Mouse (Mus musculus): ENCODE results near the gene Azin2. TPM values are rescaled to one million over a fixed set of nuclear protein-coding genes. Genes with fewer than 3 reads are reported as not detected.

The Azin2 gene
- polyA plus RNA-seq, 1 experiment from 2014 or later = 14.4 TPM

DNA sequence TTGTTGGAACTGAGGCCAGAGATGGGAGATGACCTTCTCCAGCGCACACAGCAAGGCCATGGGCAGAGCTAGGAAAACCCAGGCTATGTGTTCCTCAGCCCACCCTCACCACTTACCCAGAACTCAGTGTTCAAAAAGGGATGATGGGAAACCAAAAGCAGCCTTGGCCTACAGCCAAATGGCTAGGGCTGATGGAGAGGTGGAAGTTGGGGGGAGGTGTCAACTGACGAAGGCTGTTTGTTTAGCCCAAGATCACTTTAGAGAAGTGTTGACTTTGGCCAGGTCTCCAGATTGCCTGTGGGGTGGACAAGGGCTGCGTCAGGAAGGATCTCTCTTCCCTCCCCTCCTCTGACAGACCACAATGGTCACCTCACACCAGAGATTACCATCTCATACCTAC is 44.1 kb downstream of the Azin2 start:
- Histone ChIP-seq H3K36me3 (no peaks in the 10 kb centered on the region), H3K4me3 (no peak overlapping the region), H3K9ac (no peak overlapping the region), H3K4me2 (replicated peaks) (no peak overlapping the region), H3K27ac (no peak overlapping the region), H3K4me1 (peaks cover 4% of the 10 kb centered on the region; the same call in 1 of the 2 replicates), H3K27me3 (replicated peaks) (peaks cover 6% of the 10 kb centered on the region; the same call in 1 of the 2 replicates), H3K9me3 (no peaks in the 10 kb centered on the region)
- ATAC-seq (ENCODE audit: low FRiP score, low read depth) = no peak
- WGBS = 70% methylated on average over 3 of the region's 3 CpGs

DNA sequence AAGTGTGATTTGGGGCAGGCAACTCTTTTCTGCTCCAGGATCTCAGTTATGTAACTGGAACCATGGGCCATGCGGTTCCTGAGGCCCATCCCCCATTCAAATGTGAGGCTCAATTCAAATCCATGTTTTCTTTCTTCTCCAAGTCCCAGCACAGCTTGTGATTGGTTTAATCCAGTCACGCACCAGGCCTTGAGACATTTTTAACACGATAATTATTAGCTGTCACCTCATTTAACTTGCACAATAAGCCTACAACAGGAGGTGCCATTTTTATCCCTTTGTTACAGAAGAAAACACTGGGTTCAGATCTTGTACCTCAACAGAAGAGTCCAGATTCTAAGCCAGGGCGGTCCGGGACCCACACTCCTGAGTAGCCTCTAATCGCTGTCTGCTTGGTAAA is 44.5 kb downstream of the Azin2 start:
- Histone ChIP-seq H3K9me3 (no peaks in the 10 kb centered on the region), H3K27ac (no peak overlapping the region), H3K4me1 (peaks cover 4% of the 10 kb centered on the region; the same call in 1 of the 2 replicates), H3K9ac (no peak overlapping the region), H3K36me3 (no peaks in the 10 kb centered on the region), H3K4me2 (replicated peaks) (no peak overlapping the region), H3K27me3 (replicated peaks) (0 out of 2 replicates have a peak, but pooled peaks cover 2% of the 10 kb centered on the region), H3K4me3 (no peak overlapping the region)
- ATAC-seq (ENCODE audit: low FRiP score, low read depth) = no peak
- 82% methylated on average over 6 of the region's 6 CpGs for WGBS

DNA sequence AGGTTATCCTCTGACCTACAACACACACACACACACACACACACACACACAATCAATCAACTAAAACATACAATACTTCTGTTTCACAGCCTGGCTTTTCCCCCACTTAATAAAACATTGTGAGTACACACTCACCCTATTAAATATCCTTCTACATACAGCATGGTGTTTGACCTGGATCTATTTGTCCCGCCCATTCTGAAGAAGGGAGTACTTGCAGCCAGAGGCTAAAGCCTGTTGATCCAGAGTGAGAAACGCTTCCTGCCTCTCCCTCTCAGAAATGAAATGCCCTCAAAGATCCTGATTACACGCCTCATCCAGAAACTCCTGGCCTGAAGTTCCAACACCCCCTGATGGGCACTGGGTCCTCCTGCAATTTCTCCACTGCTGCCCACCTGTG is 45.1 kb downstream of the Azin2 start:
- Histone ChIP-seq H3K4me2 (replicated peaks) (no peak overlapping the region), H3K27me3 (replicated peaks) (no peaks in the 10 kb centered on the region), H3K36me3 (no peaks in the 10 kb centered on the region), H3K4me1 (peaks cover 4% of the 10 kb centered on the region; the same call in 1 of the 2 replicates), H3K27ac (no peak overlapping the region), H3K9me3 (no peaks in the 10 kb centered on the region), H3K4me3 (no peak overlapping the region), H3K9ac (no peak overlapping the region)
- ATAC-seq (ENCODE audit: low FRiP score, low read depth) = no peak
- WGBS = 76% methylated on average over 3 of the region's 3 CpGs

DNA sequence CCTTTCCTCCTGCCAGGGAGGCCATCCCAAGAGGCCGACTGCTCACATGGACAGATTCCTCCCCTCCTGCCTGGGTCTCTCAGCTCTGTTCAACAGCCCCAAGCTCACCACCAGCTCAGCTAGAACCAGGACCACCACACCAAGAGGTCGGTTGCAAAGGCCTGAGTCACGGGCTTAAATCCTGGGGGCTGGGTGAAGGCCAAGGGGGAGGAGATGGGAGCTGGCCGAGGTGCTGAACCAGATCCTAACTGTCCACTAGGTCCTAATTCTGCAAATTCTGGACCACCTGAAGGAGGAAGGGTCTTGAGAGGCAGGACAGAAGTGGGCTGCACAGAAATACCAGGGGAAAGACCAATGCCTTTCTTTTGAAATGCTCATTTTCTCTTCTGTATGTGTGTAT is 48.4 kb downstream of the Azin2 start:
- ATAC-seq (ENCODE audit: low FRiP score, low read depth) = no peak
- 23% methylated on average over 4 of the region's 4 CpGs for WGBS
- Histone ChIP-seq H3K9me3 (no peaks in the 10 kb centered on the region), H3K27me3 (replicated peaks) (no peaks in the 10 kb centered on the region), H3K9ac (no peak overlapping the region), H3K4me2 (replicated peaks) (no peak overlapping the region), H3K4me1 (peaks cover 4% of the 10 kb centered on the region; the same call in 1 of the 2 replicates), H3K36me3 (peaks cover 22% of the 10 kb centered on the region), H3K27ac (no peak overlapping the region), H3K4me3 (no peak overlapping the region)

DNA sequence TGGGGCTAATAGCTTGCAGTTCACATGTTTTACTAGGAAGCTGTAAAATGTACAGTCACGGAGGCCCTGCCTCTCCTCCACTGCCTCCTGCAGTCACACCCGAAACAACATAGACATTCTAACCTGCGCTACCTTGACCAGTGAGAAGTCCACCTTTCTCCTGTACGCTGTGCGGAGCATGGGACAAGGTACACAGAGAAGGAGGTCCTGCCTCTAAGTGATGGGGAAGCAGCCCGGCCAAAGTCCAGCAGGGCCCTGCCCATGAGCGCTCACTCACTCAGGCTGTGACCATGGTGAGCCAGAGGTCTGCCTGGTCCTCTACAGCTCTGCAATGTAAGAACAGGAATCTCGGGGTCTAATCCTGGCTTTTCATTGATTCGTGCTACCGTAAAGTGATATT is 50.2 kb downstream of the Azin2 start:
- peaks cover 22% of the 10 kb centered on the region for H3K36me3 ChIP-seq
- WGBS = 89% methylated on average over 10 of the region's 10 CpGs
- no peaks in the 10 kb centered on the region for H3K9me3 ChIP-seq
- ATAC-seq (ENCODE audit: low FRiP score, low read depth) = no peak
- H3K4me1 ChIP-seq = peaks cover 4% of the 10 kb centered on the region; the same call in 1 of the 2 replicates
- no peak overlapping the region for H3K4me2 ChIP-seq (replicated peaks)
- no peak overlapping the region for H3K27ac ChIP-seq
- H3K9ac ChIP-seq = no peak overlapping the region
- no peaks in the 10 kb centered on the region for H3K27me3 ChIP-seq (replicated peaks)
- no peak overlapping the region for H3K4me3 ChIP-seq

DNA sequence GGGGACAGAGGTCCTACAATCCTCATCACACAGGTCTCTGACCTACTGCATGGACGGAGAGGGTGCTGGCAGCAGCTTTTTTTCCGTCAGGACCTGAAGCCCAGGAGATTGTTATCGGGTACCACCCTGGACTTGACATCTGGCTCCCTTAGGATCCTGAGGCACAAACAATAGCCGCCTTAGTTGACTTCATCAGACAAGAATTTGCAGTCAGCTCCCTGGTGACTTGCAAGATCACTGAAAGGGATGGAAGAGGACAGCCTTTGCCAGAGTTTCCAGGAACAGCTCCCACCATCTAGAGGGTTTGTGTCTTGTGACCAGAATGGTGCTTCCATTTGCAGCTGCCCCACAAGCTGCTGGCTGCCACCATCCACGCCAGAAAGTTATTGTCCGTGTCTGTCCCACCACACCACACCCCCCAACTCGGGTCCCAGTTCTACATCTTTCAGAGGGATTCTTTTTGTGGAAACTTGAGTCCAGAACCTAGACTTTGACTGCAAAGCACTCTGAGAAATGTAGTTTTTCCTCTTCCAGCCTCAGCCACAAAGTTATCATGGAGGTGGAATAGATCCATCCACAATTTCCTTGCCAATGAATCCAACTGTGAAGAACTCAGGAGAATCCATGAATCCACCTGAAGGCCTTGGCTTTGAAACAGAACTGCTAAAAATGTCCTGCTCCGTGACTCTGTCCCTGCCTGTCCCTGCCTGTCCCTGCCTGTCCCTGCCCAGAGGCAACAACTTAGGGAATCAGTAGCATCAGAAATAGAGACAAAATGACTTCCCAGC is 51.8 kb downstream of the Azin2 start:
- 85% methylated on average over 8 of the region's 8 CpGs for WGBS
- Histone ChIP-seq H3K27ac (no peak overlapping the region), H3K36me3 (peaks cover 22% of the 10 kb centered on the region), H3K4me1 (peaks cover 13% of the 10 kb centered on the region), H3K9me3 (no peaks in the 10 kb centered on the region), H3K27me3 (replicated peaks) (no peaks in the 10 kb centered on the region), H3K4me2 (replicated peaks) (no peak overlapping the region), H3K9ac (no peak overlapping the region), H3K4me3 (no peak overlapping the region)
- no peak for ATAC-seq (ENCODE audit: low FRiP score, low read depth)

DNA sequence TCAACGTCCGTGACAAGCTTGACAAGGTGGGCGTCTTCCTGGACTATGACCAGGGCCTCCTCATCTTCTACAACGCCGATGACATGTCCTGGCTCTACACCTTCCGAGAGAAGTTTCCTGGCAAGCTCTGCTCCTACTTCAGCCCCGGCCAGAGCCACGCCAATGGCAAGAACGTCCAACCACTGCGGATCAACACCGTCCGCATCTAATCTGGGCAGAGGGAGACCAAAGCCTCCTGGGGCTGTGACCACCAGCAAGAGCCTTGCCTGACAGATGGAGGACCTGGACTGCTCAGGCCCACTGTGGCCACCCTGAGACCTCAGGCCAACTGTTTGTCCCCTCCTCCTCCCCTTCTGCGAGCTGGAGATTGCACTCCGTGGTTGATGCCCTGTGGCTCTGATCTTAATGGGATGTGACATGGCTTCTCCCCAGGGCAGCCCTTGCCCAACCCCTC is 52.8 kb downstream of the Azin2 start:
- no peak overlapping the region for H3K4me3 ChIP-seq
- no peak overlapping the region for H3K4me2 ChIP-seq (replicated peaks)
- H3K36me3 ChIP-seq = peaks cover 22% of the 10 kb centered on the region
- H3K9ac ChIP-seq = no peak overlapping the region
- no peak overlapping the region for H3K27ac ChIP-seq
- no peaks in the 10 kb centered on the region for H3K27me3 ChIP-seq (replicated peaks)
- no peak for ATAC-seq (ENCODE audit: low FRiP score, low read depth)
- H3K9me3 ChIP-seq = no peaks in the 10 kb centered on the region
- 91% methylated on average over 14 of the region's 14 CpGs for WGBS
- peaks cover 22% of the 10 kb centered on the region for H3K4me1 ChIP-seq

DNA sequence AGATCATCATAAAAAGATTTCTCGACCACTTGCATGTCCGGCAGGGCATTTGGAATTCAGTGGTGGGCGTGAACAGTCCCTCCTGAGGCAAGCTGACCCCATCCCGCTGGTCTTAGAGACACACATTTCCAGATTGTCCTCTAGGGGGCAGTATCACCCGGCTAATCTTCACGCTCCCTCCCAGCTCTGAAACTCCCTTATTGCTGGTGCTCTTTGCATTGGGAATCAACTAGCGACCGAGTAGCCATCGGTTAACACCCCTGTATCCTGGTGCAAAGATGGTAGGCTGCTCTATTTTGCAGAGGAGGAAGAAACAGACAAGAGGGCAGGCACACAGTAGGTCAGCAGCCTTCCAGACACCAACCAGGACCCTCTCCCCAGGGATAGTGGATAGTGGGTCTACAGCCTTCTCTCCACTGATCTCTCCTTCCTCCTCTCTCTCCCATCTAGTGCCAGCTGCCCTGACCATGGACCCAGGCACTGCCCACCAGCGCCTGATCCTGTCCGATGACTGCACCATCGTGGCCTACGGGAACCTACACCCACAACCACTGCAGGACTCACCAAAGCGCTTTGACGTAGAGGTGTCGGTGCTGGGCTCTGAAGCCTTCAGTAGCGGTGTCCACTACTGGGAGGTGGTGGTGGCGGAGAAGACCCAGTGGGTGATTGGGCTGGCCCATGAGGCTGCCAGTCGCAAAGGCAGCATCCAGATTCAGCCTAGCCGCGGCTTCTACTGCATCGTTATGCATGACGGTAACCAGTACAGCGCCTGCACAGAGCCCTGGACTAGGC is 53.5 kb downstream of the Azin2 start:
- ATAC-seq (ENCODE audit: low FRiP score, low read depth) = no peak

DNA sequence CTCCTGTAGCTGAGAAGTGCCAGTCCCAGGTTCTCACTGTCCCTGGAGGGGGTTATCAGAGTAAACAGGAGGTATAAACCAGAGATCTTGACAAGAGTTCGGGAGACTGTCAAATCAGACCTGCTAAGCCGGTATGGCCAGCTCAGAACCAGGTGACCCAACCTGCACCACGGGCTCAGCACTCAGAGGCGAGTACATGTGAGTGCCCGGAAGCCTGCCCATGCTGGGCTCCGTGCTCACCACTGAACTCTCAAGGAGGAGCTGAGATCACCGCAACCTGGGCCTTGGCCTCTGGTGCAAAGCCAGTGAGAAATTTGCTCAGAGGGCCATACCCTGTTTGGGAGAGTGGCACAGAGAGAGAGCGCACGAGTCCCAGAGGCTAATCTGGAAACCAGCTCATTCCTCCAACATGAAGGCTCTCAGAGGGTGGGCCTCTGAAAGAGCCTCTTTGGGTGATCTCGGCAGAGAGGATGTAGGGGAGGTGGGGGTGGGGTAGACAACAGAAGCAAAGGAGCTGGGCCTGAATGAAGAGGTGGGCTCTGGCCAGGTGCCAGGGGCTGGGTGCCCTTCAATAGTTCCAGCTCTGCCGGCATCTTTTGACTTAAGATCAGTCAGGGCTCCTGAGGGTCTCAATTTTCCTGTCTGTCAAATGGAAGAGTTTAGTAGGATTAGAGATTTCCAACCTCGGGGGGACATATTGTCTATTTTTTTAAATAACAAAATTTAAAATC is 54.8 kb downstream of the Azin2 start:
- 73% methylated on average over 12 of the region's 12 CpGs for WGBS
- no peak for ATAC-seq (ENCODE audit: low FRiP score, low read depth)
- Histone ChIP-seq H3K4me3 (no peak overlapping the region), H3K27me3 (replicated peaks) (no peaks in the 10 kb centered on the region), H3K4me1 (peaks cover 30% of the 10 kb centered on the region), H3K27ac (no peak overlapping the region), H3K9me3 (no peaks in the 10 kb centered on the region), H3K9ac (no peak overlapping the region), H3K4me2 (replicated peaks) (no peak overlapping the region), H3K36me3 (peaks cover 27% of the 10 kb centered on the region)

More for the DNA sequence above, 53.5 kb downstream of the Azin2 start:
- WGBS = 63% methylated on average over 24 of the region's 24 CpGs
- H3K27ac ChIP-seq = no peak overlapping the region
- H3K4me2 ChIP-seq (replicated peaks) = no peak overlapping the region
- H3K4me1 ChIP-seq = peaks cover 28% of the 10 kb centered on the region
- no peaks in the 10 kb centered on the region for H3K9me3 ChIP-seq
- H3K27me3 ChIP-seq (replicated peaks) = no peaks in the 10 kb centered on the region
- peaks cover 22% of the 10 kb centered on the region for H3K36me3 ChIP-seq
- H3K4me3 ChIP-seq = no peak overlapping the region
- no peak overlapping the region for H3K9ac ChIP-seq

DNA sequence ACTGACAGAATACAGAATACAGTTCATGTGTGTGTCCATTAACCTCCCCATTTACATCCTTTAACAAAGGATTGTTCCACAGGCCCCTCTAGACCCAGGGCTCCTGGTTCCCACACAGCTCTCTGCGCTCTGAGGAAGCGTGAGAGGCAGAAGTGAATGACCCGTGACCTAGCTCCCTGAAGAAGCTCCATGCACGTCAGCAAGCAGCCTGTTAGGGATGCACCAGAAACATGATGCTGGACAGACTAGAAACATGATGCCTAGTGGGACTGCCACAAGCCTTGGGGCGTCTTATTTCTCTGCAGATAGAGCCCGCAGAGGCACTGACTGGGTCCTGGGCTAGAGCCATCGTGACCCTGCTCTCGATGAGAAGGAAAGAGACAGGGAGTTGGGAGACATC is 55.5 kb downstream of the Azin2 start:
- H3K4me2 ChIP-seq (replicated peaks) = no peak overlapping the region
- ATAC-seq (ENCODE audit: low FRiP score, low read depth) = no peak
- peaks cover 30% of the 10 kb centered on the region for H3K36me3 ChIP-seq
- peaks cover 30% of the 10 kb centered on the region for H3K4me1 ChIP-seq
- H3K27ac ChIP-seq = no peak overlapping the region
- 48% methylated on average over 8 of the region's 8 CpGs for WGBS
- H3K9ac ChIP-seq = no peak overlapping the region
- H3K4me3 ChIP-seq = no peak overlapping the region
- H3K27me3 ChIP-seq (replicated peaks) = no peaks in the 10 kb centered on the region
- H3K9me3 ChIP-seq = no peaks in the 10 kb centered on the region

DNA sequence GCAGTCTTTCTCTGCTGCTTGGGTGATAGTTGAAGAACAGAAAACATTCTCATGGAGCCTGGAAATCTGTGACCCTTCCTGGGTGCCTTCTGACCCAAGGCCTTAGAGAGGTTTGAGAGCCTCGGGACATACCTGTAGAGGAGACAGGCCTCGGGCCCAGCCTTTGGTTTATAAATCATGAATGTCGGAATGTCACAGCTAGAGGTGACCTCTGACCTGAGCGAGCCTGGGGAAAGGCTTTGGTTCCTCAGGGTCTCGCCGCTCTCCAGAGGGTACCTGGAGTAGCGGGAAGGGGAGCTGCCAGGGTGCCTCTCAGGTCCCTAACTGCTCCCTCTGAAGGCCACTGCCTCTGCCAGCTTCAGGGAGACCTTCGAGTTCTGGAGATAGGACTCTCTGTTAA is 57.0 kb downstream of the Azin2 start:
- Histone ChIP-seq H3K4me2 (replicated peaks) (no peak overlapping the region), H3K9ac (0 out of 2 replicates have a peak overlapping the region, but pooled peaks have one; percentile 8), H3K27me3 (replicated peaks) (no peaks in the 10 kb centered on the region), H3K4me3 (no peak overlapping the region), H3K36me3 (peaks cover 30% of the 10 kb centered on the region), H3K4me1 (peaks cover 34% of the 10 kb centered on the region), H3K27ac (no peak overlapping the region), H3K9me3 (no peaks in the 10 kb centered on the region)
- no peak for ATAC-seq (ENCODE audit: low FRiP score, low read depth)
- WGBS = 22% methylated on average over 8 of the region's 8 CpGs
